ENCODE assay signal across 14 mouse cellular contexts in genomic region chr2:104172695-104173348, GRCm38 (mm10). TPM values are rescaled to one million over a fixed set of nuclear protein-coding genes. Genes with fewer than 3 reads are reported as not detected.
DNase-seq lines count a peak whose midpoint lies in the region; ATAC-seq lines count a peak whose summit lies in the region.
"Had no signal": no experiment of that assay in that cellular context is flagged by ENCODE, and none has a peak within 500 bp of the region (broad histone marks: within the 10 kb centered on the region; RNA-seq: fewer than 3 reads in every experiment).

No protein-coding gene starts in this region.

- H3K36me3 ChIP-seq in heart, embryonic 12.5 days, result no peaks in the 10 kb centered on the region
- H3K36me3 ChIP-seq: limb, embryonic 12.5 days had no signal

- ATAC-seq in heart, embryonic 12.5 days (ENCODE audit: insufficient number of reproducible peaks, low FRiP score), result no peak
- ATAC-seq in megakaryocyte, adult 5-6 weeks (ENCODE audit: poor library complexity, severe bottlenecking), result peak; percentile 59
- ATAC-seq: intestine, embryonic 16.5 days had no signal

- DNase-seq in heart, adult 18-20 months, result peak; percentile 6 to 14
- DNase-seq in spleen, postnatal 36 days (ENCODE audit: low spot score in 2 of 2), result peak; percentile 21 to 22
- no peak for DNase-seq in spleen, postnatal 14 days (ENCODE audit: low spot score in 2 of 2)
- peak; percentile 8 to 19 for DNase-seq in thymus, postnatal 36 days
- no peak for DNase-seq in urinary bladder, postnatal 36 days (ENCODE audit: low spot score in 2 of 2)
- DNase-seq in MN1 (ENCODE audit: low spot score), result no peak
- DNase-seq: cerebellum, adult 18-20 months; kidney, postnatal 25 days had no signal

- no peak overlapping the region for H3K4me2 ChIP-seq in heart, embryonic 12.5 days
- H3K4me2 ChIP-seq: limb, embryonic 12.5 days had no signal

- H3K27me3 ChIP-seq in heart, embryonic 12.5 days (replicated peaks), result no peaks in the 10 kb centered on the region
- H3K27me3 ChIP-seq: limb, embryonic 12.5 days had no signal

- no peak overlapping the region for H3K4me3 ChIP-seq in heart, embryonic 12.5 days
- H3K4me3 ChIP-seq: limb, embryonic 12.5 days had no signal

- H3K27ac ChIP-seq in heart, embryonic 12.5 days (ENCODE audit: poor library complexity, severe bottlenecking), result no peak overlapping the region
- H3K27ac ChIP-seq: limb, embryonic 12.5 days had no signal

- H3K9me3 ChIP-seq in heart, embryonic 12.5 days (replicated peaks), result no peaks in the 10 kb centered on the region
- H3K9me3 ChIP-seq: limb, embryonic 12.5 days had no signal

- 53% methylated on average over 11 of the region's 11 CpGs for WGBS in heart, embryonic 12.5 days

- peaks cover 22% of the 10 kb centered on the region for H3K4me1 ChIP-seq in heart, embryonic 12.5 days (replicated peaks)

- no peak overlapping the region for H3K9ac ChIP-seq in heart, embryonic 12.5 days
- H3K9ac ChIP-seq: limb, embryonic 12.5 days had no signal

RNA-seq across cellular contexts. Expression of gene A930018P22Rik, which starts 50.3 kb away (rescaled TPM):
- under 1 TPM in 1 of 2 experiments, not detected in 1; 0.89 TPM for total RNA-seq in heart, adult 18-20 months (2021)
- polyA plus RNA-seq in heart, embryonic 12.5 days (2016; fragmentation: Nextera tagmentation; extraction: Ambion mirVana), result 0.36 and 0.55 TPM in 2 replicates
- not detected in 2 replicates for total RNA-seq in megakaryocyte, adult 5-6 weeks (2015)
- total RNA-seq in megakaryocyte, adult 5-6 weeks (2017), result not detected in 2 replicates
- total RNA-seq: monocyte, adult 5-6 weeks had no signal
- polyA plus RNA-seq: brain, embryonic 14.5 days; limb, embryonic 12.5 days had no signal

Comparison
In these comparisons a context has a peak if more than half of its experiments do, and no peak if none do; other contexts are left out.
1. DNase-seq: peak in heart, adult 18-20 months (2 of 2), spleen, postnatal 36 days (2 of 2) and thymus, postnatal 36 days (2 of 2); none in spleen, postnatal 14 days (0 of 2), urinary bladder, postnatal 36 days (0 of 2) and MN1 (single experiment).